Mouse (Mus musculus): ENCODE measurements around the gene Med15.

Med15 gene

DNA sequence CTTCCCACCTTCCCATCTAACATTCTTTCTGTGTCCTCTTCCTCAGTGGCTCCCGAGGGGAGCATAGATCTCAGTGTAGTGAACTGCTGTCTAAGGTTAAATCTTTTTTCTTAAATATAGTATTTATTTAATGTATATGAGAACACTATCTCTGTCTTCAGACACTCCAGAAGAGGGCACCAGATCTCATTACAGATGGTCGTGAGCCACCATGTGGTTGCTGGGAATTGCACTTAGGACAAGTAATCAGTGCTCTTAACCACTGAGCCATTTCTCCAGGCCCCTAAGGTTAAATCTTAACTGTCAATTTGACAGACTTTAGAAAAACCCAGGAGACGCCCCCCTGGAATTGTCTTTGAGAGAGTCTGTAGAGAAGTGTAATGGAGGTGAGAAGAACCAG is 670 bp downstream of the Med15 start:
- no peak for DNase-seq (ENCODE audit: low read depth)

DNA sequence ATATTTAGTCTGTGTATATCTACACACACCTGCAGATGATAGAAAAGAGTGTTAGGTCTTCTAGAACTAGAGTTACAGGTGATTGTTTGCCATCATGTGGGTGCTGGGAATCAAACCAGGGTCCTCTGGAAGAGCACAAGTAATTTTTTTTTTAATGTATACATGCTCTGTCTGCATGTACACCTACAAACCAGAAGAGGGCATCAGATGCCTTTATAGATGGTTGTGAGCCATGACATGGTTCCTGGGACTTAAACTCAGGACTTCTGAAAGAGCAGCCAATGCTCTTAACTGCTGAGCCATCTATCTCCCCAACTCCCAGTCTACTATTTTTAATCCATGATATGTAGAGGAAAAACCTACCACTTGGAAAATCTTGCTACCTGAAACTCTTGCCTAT is 2.7 kb downstream of the Med15 start:
- DNase-seq (ENCODE audit: low read depth) = no peak

DNA sequence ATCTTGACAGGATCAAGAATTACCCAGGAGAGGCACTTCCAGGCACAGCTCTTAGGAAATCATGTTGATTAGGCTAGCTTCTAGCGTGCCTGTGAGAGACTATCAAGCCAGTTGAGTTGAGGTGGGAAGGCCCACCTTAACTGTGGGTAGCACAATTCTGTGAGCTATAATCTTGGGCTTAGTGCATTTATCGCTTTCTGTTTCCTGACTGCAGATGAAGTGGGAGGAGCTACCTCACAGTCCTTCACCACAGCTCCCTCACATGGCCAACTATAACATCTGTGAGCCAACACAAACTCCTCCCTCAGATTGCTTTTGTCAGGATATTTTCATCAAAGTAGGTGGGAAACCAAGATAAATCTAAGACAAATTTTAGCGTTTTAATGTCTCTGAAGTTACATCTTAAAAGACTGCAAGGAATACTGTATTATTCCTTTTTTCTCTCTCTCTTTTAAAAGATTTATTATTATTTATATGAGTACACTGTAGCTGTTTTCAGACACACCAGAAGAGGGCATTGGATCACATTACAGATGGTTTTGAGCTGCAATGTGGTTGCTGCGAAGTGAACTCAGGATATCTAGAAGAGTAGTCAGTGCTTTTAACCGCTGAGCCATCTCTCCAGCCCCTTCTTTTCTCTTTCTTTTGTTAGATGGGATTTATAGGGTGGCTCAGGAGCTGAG is 5.4 kb downstream of the Med15 start:
- DNase-seq (ENCODE audit: low read depth) = peak; percentile 51

DNA sequence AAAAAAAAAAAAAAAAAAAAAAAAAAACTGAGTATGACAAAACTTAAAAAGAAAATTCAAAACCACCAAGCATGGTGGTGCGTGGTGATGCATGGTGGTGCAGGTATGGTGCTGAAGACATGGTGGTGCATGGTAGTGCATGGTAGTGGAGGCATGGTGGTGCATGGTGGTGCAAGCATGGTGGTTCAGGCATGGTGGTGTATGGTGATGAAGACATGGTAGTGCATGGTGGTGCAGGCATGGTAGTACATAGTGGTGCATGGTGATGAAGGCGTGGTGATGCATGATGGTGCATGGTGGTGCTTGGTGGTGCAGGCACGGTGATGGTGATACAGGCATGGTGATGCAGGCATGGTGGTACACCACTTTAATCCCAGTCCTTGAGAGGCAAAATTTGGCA is 8.2 kb downstream of the Med15 start:
- DNase-seq (ENCODE audit: low read depth) = no peak

DNA sequence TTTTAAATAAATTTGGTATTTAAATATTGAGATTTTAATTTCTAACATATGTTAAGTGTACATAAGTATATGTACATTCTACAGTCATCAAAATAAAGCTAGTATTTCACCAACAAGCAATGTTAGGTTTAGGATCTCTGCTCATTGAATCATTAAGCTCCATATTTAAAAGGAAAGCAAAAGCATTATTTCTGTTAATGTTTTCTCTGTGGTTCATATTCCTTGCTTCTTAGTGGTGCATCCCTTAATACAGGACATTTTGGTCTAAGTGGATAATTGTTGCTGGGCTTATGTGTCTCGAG is 9.4 kb downstream of the Med15 start:
- DNase-seq (ENCODE audit: low read depth) = no peak

DNA sequence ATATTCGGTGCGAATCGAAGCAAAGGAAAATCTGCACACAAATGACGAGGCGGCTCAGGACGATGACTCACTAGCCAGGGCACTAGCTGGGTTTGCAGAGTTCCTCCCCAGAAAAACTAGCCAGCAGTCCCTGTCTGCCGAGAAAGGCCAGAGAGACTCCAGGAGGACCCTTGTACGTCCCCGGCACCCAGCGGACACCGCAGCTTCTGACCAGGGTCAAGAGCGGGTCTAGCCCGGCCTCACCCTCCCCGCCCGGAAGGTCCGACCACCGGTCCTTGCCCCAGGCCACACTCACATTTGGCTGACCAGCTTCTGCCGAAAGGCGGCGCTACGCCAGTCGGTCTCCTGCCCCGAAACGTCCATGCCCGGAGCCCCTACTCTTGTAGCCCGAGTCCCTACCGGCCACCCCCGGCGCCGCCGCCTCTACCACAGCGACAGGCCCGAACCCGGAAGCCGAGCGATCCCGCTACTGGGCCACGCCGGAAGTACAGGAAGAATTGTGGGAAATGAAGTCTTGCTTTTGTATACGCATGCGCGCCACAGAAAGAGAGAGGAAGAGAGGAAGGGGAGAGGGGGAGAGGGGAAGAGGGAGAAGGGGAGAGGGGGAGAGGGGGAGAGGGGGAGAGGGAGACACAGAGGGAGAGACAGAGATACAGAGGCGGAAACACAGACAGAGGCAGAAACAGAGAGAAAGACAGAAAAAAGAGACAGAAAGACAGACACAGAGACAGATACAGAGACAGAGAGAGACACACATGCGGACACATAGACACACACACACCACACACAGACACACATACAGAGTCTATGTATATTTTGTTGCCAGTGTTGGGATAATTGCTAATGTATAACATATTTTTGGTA is 10.0 kb downstream of the Med15 start:
- DNase-seq (ENCODE audit: low read depth) = peak; percentile 64

DNA sequence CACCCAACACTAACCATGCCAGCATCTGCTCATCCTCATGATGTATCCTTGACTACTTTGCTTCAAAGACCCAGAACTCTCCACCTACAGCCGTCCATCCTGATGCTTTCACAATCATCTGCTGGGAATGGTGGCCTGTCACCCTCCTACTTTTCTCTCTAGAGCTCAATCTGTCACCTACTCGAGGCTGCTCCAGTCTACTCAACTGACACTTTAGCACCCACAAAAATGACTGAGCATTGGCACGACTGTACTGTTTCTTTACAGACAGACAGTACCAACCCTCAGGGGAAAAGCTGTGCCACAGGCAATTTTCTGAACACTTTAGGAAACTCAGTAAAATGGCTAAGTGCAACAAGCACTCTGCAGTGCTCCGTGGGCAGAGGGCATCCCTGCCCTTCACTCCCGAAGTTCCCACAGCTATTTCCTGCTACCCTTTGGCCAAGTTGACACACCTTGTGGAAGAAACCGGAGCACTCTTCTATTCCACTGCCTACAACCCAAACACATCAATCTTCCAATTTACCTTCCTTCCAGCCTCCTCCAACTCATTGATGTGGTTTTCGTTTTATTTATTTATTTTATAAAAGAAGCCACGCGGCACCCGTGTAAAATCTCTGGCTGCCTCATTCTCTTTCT is 10.8 kb downstream of the Med15 start:
- DNase-seq (ENCODE audit: low read depth) = no peak

DNA sequence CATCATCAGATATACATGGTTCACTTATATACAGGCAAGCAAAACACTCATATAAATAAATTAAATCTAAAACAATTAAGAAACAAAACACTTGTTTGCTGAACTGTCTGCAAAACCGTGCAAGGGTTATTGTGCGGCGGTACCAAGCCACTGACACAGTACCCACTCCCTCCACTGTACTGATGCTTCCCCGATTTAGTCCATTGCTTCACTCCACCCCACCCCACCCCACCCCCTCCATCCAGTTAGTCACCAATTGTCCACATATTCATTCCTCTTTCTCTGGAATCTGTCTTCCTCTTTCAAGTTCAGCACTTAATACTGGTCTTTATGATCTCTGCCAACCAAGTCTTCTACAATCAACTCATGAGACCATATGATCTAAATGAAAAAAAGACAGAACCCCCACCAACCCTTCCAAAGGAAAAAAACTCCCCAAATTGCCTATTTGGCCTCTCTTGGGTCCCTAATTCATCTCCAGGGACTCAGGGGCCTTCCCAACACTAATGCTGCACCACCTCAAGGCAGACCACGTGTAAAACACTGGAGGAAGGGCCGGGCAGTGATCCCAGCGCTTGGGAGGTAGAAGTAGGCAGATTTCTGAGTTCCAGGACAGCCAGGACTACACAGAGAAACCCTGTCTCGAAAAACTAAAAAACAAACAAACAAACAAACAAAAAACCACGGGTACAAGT is 11.4 kb downstream of the Med15 start:
- DNase-seq (ENCODE audit: low read depth) = no peak

DNA sequence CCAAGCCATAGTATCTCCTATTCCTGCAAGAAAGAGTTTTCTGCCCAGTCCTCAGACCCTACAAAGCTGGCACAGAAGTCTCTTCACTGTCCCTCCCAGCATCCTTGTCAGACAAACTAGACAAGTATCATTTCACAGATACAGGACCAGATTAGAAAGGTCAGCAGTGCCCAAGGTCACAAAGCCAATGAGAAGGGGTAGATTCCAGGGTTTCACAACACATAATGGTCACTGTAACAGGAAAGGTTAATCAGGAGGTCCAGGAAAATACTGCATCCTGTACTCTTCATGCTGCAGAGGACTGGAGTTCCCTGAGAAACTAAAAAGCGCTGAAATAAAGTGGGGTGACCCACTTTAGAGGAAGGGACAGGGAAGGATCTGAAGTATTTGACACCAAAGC is 14.9 kb downstream of the Med15 start:
- no peak for DNase-seq (ENCODE audit: low read depth)

DNA sequence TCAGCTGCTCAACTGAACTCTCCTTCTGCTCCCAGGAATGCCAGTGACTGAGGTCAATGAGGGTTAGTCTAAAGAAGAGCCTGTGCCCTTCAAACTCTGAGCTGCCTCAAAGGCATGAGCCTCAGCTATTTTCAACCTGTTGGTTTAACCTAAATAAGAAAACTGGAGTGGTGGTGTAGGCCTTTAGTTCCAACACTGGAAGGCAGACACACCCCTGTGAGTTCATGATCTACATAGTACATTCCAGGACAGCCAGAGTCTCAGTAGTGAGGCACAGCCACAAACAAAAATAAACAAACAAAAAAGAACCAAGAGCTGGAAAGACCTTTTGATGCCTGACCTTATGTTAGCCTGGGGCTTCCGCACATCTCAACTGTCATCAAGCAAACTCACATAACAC is 25.1 kb downstream of the Med15 start:
- no peak for DNase-seq (ENCODE audit: low read depth)

DNA sequence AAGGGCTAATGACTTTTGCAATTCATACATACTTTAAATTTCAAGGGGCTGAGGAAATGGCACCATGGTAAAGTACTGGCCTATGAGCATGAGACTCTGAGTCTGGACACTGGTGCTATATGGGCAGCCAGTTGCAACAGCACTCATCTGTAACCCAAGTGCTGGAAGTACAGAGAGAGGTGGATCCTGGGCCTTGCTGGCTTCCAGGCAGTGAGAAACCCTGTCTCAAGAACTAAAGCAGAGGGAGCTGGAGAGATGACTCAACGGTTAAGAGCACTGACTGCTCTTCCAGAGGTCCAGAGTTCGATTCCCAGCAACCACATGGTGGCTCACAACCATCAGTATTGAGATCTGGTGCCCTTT is 31.7 kb downstream of the Med15 start:
- no peak for DNase-seq (ENCODE audit: low read depth)

DNA sequence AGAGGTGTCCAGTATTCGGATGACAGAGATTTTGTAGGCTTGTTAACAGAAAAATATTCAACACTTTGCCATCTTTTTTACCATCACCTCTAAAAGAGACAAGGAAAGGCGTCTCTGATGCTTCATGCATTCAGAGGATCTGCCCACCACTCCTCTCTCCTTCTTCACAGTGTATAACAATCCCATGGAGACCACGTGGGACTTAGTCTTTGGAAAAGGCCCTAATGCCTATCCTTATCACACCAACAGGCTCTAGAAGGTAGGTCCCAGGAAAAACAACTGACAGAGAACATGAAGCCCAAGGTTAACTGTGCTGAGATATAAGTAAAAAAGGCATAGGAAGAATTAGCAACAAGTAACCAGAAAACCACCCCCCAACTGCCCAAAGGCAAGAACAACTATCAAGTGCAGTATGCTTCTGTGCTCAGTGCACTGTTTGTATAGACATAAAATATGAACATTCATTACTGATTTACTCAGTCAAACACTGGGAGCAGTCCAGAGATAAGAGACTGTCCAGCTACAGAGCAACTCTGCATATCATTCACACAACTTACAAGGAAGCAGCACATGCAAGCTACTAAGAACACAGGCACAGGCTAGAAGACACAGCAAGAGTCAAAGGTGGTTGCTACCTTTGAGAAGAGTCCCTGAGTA is 32.2 kb downstream of the Med15 start:
- DNase-seq (ENCODE audit: low read depth) = no peak

DNA sequence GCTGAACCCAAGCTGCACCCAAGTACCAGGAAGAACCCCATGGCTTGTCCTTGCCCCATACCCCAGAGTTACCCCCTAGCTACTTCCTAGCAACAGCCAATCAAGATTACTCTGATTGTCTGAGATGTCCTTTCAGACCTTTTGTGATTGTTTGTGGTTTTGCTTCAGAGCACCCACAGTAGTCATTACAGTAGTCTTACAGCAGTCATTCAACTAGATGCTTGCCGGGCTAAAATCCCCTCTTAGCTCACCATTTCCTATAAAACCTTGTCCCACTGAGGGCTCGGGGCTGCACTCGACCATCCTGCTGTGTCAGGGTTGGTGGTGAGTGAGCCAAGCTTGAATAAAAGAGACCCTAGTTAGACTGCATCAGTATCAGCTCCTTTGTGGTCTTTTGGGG is 37.8 kb downstream of the Med15 start:
- DNase-seq (ENCODE audit: low read depth) = no peak

DNA sequence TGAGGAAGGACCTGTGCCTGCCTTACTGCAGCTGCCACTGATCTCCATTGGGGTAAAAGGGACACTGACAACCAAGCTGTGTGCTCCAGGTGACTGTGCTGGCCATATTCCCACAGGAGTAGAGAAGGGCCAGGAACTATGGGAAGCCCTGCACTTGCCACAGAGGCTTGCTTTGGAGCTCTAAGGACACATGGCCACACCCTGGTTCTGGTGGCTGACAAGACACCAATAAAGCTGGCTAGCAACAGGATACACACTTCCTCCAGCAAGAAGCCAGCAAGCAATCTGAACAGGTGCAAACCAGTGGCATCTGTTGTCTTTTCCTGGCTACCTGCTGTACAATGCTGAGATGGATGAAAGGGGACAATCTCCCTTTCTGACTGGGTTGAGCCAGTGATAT is 62.8 kb downstream of the Med15 start:
- no peak for DNase-seq (ENCODE audit: low read depth)

DNA sequence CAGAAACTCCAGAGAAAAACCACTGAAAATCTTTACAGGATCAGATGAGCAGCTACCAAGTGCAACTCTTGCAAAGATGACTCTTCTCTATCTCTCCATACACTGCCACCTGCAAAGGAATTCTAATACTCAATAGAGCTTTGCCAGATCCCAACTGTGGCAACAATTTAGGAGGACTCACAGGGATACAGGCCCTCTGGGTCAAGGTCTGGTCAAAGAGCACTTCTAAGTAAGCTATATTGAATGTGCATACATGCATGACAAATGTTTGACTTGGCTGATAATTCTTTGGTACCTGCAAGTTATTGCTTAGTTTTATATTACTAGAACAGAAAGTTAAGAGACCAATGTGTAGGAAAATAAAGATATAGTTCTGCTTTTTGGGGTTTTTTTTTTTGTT is 67.1 kb downstream of the Med15 start:
- no peak for DNase-seq (ENCODE audit: low read depth)

DNA sequence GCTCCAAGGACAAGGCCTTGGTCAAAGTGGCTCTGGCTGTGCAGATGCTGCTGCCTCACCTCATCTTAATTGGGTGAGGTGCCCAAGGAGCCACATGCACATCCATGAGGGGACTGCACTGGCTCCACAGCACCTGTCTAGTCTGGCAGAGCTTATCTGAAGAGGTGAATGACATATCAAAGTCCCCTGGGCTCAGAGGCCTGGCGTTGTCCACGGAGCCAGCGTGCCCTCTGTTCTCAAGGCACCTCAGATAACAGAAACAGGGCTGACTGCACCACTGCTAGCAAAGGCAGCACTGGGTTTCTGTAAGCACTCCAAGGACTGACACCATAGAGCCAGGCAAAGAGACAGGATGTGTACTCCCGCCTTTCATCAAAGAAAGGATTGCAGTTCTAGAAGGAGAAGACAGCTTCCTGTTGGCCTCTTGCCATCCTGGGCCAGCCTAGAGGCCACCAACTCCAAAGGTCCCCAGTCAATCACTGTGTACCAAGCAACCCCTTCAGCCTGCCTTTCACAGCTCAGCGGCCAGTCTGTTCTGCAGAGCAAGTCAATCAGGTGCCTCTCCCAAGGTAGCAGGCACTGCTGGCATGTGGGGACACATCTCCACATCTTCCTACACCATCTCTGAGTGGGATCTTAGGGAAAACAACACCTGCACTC is 76.3 kb downstream of the Med15 start:
- no peak for DNase-seq (ENCODE audit: low read depth)

DNA sequence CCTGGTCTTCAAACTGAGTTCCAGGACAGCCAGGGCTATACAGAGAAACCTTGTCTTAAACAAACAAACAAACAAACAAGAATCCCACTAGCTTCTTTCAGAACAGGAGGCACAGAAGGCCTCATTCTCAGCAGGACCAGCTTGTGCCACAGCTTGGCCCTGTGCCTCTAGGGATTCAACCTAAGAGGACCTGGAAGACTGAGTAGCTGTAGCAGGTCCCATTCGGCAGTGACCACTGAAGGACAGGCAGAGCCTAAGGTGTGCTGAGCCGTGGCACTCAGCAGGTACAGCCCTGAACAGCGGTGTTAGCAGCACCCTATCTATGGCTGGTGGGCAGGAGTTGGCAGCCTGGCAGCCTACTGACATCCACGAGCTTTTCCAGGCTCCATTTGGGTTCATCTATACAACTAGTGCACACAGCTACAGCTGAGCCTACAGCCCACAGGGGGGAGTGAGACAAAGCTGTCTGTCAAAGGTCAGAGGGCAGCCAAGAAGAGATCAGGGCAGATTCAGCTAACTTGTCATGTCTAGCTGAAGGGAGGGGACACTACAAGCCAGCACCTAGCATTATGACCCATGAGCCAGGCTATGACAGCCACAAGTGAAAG is 78.4 kb downstream of the Med15 start:
- DNase-seq (ENCODE audit: low read depth) = no peak

DNA sequence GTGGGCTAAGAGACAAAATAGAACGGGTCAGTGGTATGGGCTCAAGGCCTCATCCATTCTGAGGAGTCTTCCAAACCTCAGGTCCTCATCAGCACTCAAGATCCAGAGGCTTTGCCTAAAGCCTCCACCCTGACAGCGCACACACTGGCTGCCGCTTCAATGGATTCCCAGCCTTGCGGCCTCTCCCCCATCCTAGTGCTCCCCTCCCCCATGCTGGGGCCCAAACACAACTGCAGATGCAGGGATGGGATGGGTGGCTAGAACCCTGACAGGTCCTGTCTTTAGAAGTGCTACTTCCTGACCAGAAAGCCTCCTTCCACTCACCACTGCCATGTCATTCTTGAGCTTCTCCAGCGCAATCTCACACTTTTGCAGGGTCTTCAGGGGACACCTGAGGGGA is 79.1 kb downstream of the Med15 start:
- no peak for DNase-seq (ENCODE audit: low read depth)

DNA sequence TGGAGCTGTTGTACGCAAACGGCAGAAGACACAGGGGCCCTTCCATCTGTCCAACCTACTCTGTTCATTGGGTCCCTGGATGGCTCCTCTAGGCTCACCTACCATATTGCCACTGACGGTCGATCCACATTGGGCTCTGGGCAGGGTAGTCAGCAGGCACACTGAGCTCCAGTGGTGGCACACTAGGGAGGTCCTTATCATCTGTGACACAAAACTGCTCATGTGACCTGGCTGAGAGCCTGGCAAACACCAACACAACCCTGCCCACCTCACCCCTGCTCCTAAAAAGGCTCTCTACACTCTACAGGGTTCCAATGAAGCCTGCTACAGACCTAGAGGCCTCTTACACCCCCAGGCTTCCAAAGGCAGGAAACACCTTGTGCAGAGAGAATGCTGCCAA is 80.1 kb downstream of the Med15 start:
- DNase-seq (ENCODE audit: low read depth) = no peak

DNA sequence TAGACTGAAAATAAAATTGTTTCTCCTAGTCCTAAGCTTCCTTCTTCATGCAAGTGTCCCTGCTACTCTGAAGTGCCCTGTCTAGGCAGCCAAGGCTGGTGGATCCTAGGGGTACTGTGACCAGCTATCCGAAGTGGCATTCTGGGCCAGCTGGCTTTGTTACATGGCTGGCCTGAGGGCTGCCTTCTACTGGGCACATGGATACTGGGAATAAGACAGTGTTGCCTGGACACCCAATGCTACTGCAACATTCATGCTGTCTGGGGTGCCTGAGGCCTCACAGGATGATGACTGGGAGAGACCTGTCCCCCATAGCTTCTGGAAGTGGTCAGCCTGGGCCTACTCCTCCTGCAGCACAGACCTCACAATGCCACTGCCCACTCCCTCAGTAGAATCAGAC is 82.0 kb downstream of the Med15 start:
- no peak for DNase-seq (ENCODE audit: low read depth)

DNA sequence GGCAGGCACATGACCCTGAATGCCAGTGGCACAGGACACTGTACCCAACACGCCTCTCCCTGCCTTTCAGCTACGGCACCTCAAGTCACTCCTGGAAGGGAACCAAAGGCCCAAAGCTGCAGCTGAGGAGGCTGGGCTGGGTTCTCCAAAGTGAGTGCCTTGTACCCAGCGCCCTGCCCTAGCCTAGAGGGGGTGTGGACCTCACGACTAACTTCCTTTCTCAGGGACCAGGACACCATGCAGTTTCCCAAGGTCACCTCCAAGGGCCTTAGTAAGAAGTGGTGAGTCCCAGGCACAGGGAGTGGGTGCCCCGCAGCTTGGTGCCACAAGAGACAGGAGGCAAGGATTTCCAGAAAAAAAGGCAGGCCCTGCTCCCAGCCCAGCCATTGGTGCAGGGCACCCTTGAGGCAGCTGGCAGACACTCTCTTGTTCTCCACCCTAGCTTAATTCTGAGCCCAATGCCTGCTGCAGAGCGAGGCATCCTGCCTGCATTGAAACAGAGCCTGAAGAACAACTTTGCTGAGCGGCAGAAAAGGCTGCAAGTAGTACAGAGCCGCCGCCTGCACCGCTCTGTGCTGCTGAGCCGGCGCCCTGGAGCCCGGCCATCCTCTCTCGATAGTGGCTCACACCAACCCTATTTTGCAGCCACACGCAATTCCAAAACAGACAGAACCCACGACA is 82.6 kb downstream of the Med15 start:
- no peak for DNase-seq (ENCODE audit: low read depth)
